8 mouse cellular contexts compared by ENCODE assay signal in genomic region chr15:91373203-91373584, GRCm38 (mm10).
DNase-seq lines count a peak whose midpoint lies in the region; ATAC-seq and TF ChIP-seq lines count a peak whose summit lies in the region.

No protein-coding gene starts in this region.

- no peak for TF ChIP-seq EP300 in lung, postnatal 0 days (IDR thresholded peaks at IDR 0.05)

- no peaks in the 10 kb centered on the region for H3K36me3 ChIP-seq in lung, postnatal 0 days (ENCODE audit: insufficient read depth, low read length)
- no peaks in the 10 kb centered on the region for H3K36me3 ChIP-seq in stomach, embryonic 16.5 days (ENCODE audit: control insufficient read depth, insufficient read depth, low read length)

- TF ChIP-seq CTCF in Patski (IDR thresholded peaks at IDR 0.05): no peak
- TF ChIP-seq CTCF in lung, postnatal 0 days (IDR thresholded peaks at IDR 0.05): no peak

- no peak for ATAC-seq in Patski
- ATAC-seq in lung, postnatal 0 days: peak; percentile 73
- ATAC-seq in stomach, embryonic 16.5 days (ENCODE audit: insufficient read depth, low FRiP score): no peak; the same call in 1 of the 2 replicates

- no peak overlapping the region for H3K27ac ChIP-seq in lung, postnatal 0 days (ENCODE audit: low read length)
- H3K27ac ChIP-seq in stomach, embryonic 16.5 days (ENCODE audit: low read length): 0 out of 2 replicates have a peak overlapping the region, but pooled peaks have one; percentile 6

- no peaks in the 10 kb centered on the region for H3K27me3 ChIP-seq in Patski
- no peaks in the 10 kb centered on the region for H3K27me3 ChIP-seq in lung, postnatal 0 days (replicated peaks; ENCODE audit: insufficient read depth, low read length)
- H3K27me3 ChIP-seq in stomach, embryonic 16.5 days (ENCODE audit: control insufficient read depth, insufficient read depth, low read length): no peaks in the 10 kb centered on the region

- H3K9me3 ChIP-seq in lung, postnatal 0 days (ENCODE audit: low read length): no peaks in the 10 kb centered on the region
- no peaks in the 10 kb centered on the region for H3K9me3 ChIP-seq in stomach, embryonic 16.5 days (replicated peaks; ENCODE audit: control insufficient read depth, low read length)

- no peak overlapping the region for H3K9ac ChIP-seq in lung, postnatal 0 days (replicated peaks; ENCODE audit: low read depth)
- H3K9ac ChIP-seq in stomach, embryonic 16.5 days (ENCODE audit: low read length): no peak overlapping the region

- POLR2A ChIA-PET in Patski (lab: Charles Lee): no interaction called here

- in situ Hi-C loops in Patski (cut with MboI; ENCODE audit: low pct_unique_long_range_greater_than_20kb): no loop called here

- H3K4me2 ChIP-seq in lung, postnatal 0 days (replicated peaks; ENCODE audit: low read depth, low read length): no peak overlapping the region
- H3K4me2 ChIP-seq in stomach, embryonic 16.5 days (ENCODE audit: low read depth, low read length): no peak overlapping the region

- peak; percentile 13 for DNase-seq in adrenal gland, postnatal 14 days
- DNase-seq in adrenal gland, adult 8-10 months: no peak
- DNase-seq in Patski (ENCODE audit: low read depth, low spot score): peak; percentile 15
- peak; percentile 55 to 59 for DNase-seq in frontal cortex, postnatal 10 days (ENCODE audit: low spot score in 2 of 2)
- peak; percentile 22 to 41 for DNase-seq in kidney, postnatal 25 days
- DNase-seq in lung, postnatal 0 days (ENCODE audit: low spot score): peak; percentile 73
- no peak for DNase-seq in embryo, embryonic 11 days

- CTCF ChIA-PET in Patski (lab: Charles Lee): interaction anchor here (0.5 to 1.1 kb wide), 2 partner anchors 48 to 68 kb away, joined by 3 read pairs; no protein-coding TSS in a partner anchor

- H3K4me1 ChIP-seq in lung, postnatal 0 days (ENCODE audit: insufficient read depth, low read depth, low read length): no peaks in the 10 kb centered on the region
- H3K4me1 ChIP-seq in stomach, embryonic 16.5 days (ENCODE audit: control insufficient read depth, insufficient read depth, low read length): peaks cover 10% of the 10 kb centered on the region

- no peak overlapping the region for H3K4me3 ChIP-seq in lung, postnatal 0 days (ENCODE audit: low read depth, low read length)
- H3K4me3 ChIP-seq in stomach, embryonic 16.5 days (replicated peaks; ENCODE audit: low read length): no peak overlapping the region

- 39% methylated on average over 7 of the region's 7 CpGs for WGBS in lung, postnatal 0 days
- WGBS in stomach, embryonic 16.5 days: 46% methylated on average over 7 of the region's 7 CpGs

Comparison
In these comparisons a context has a peak if more than half of its experiments do, and no peak if none do; other contexts are left out.
1. DNase-seq: peak in adrenal gland, postnatal 14 days (single experiment), Patski (single experiment), frontal cortex, postnatal 10 days (2 of 2), kidney, postnatal 25 days (2 of 2) and lung, postnatal 0 days (single experiment); none in adrenal gland, adult 8-10 months (single experiment) and embryo, embryonic 11 days (single experiment).